Mouse (Mus musculus): ENCODE data around the gene Ss18l1. TPM values are rescaled to one million over a fixed set of nuclear protein-coding genes. Genes with fewer than 3 reads are reported as not detected.
A peak's percentile ranks its signal among the peaks of the same experiment; 100 is the strongest.

The Ss18l1 gene
- total and polyA plus RNA-seq, 3 experiments: 3.1 to 4.3 TPM; not detected in 1

- TF ChIP-seq GABPA (IDR thresholded peaks at IDR 0.05; ENCODE audit: low read depth, low read length) (no peak), KAT2A (conservative IDR thresholded peaks at IDR 0.05; ENCODE audit: low read depth, low read length) (peak; percentile 80; the same call in 1 of the 2 replicates), CHD1 (IDR thresholded peaks at IDR 0.05; ENCODE audit: low read depth, low read length) (no peak), ZNF384 (IDR thresholded peaks at IDR 0.05; ENCODE audit: low read depth, low read length) (no peak), CTCF (IDR thresholded peaks at IDR 0.05 in 2 of 3, conservative IDR thresholded peaks at IDR 0.05 in 1 of 3; ENCODE audit: control insufficient read depth in 1 of 3, insufficient read depth in 1 of 3, low read depth in 2 of 3, low read length in 3 of 3, poor library complexity in 1 of 3, severe bottlenecking in 1 of 3) (no peak), USF2 (IDR thresholded peaks at IDR 0.05; ENCODE audit: borderline replicate concordance in 1 of 2, insufficient read depth in 1 of 2, low read depth in 1 of 2, low read length in 2 of 2) (no peak), TBP (IDR thresholded peaks at IDR 0.05; ENCODE audit: low read depth, low read length) (peak; percentile 67), MYB (IDR thresholded peaks at IDR 0.05; ENCODE audit: low read depth, low read length) (no peak), NRF1 (IDR thresholded peaks at IDR 0.05; ENCODE audit: insufficient read depth, low read depth, low read length, poor library complexity, severe bottlenecking) (peak; percentile 92), ETS1 (IDR thresholded peaks at IDR 0.05; ENCODE audit: low read depth, low read length) (no peak), POLR2AphosphoS2 (IDR thresholded peaks at IDR 0.05; ENCODE audit: low read length) (peak; percentile 95), HCFC1 (IDR thresholded peaks at IDR 0.05; ENCODE audit: low read depth, low read length) (peak; percentile 93), MAX (IDR thresholded peaks at IDR 0.05; ENCODE audit: low read length) (peak; percentile 53; the same call in 1 of the 2 replicates), ZMIZ1 (IDR thresholded peaks at IDR 0.05; ENCODE audit: low read depth, low read length) (peak; percentile 80), NELFE (IDR thresholded peaks at IDR 0.05; ENCODE audit: low read depth, low read length) (peak; percentile 91), BHLHE40 (IDR thresholded peaks at IDR 0.05; ENCODE audit: borderline replicate concordance, low read depth, low read length) (no peak), TAL1 (IDR thresholded peaks at IDR 0.05; ENCODE audit: low read length) (no peak), MAFK (IDR thresholded peaks at IDR 0.05; ENCODE audit: borderline replicate concordance, low read depth, low read length) (no peak), TCF12 (IDR thresholded peaks at IDR 0.05; ENCODE audit: low read depth, low read length) (no peak; the same call in 1 of the 2 replicates)
Measured at GRCm38 (mm10) chr2:180070481-180071453, 28.5 kb downstream of the Ss18l1 start, which contains the start of gene Mtg2 (continued).

GRCm38 (mm10) chr2:180071671-180072070 is 29.4 kb downstream of the Ss18l1 start:
- H3K4me3 ChIP-seq (ENCODE audit: control insufficient read depth in 1 of 2, insufficient read depth in 1 of 2, low read depth in 2 of 2, low read length in 2 of 2): no peak overlapping the region

More at GRCm38 (mm10) chr2:180071671-180072070, 29.4 kb downstream of the Ss18l1 start:
- Histone ChIP-seq H3K9me3 (replicated peaks; ENCODE audit: insufficient read depth, low read length) (no peaks in the 10 kb centered on the region), H3K4me1 (ENCODE audit: control insufficient read depth in 1 of 2, insufficient read depth in 2 of 2, low read length in 2 of 2) (peaks cover 0 to 8% of the 10 kb centered on the region in 2 experiments; a peak in 3 of 4 replicates), H3K27ac (ENCODE audit: control insufficient read depth, low read depth, low read length) (no peak overlapping the region), H3K36me3 (ENCODE audit: control insufficient read depth in 1 of 2, insufficient read depth in 2 of 2, low read length in 2 of 2) (peaks cover 0 to 5% of the 10 kb centered on the region in 2 experiments; a peak in 3 of 4 replicates), H3K9ac (ENCODE audit: control insufficient read depth, low read depth, low read length, poor library complexity, severe bottlenecking) (no peak overlapping the region), H3K79me2 (ENCODE audit: control insufficient read depth, insufficient read depth, low read length, poor library complexity) (peaks cover 10% of the 10 kb centered on the region), H3K27me3 (ENCODE audit: control insufficient read depth in 1 of 2, insufficient read depth in 2 of 2, low read length in 2 of 2) (no peaks in the 10 kb centered on the region)
- no peak for DNase-seq (ENCODE audit: low read depth, low spot score)
- TF ChIP-seq CTCF (IDR thresholded peaks at IDR 0.05 in 2 of 3, conservative IDR thresholded peaks at IDR 0.05 in 1 of 3; ENCODE audit: control insufficient read depth in 1 of 3, insufficient read depth in 1 of 3, low read depth in 2 of 3, low read length in 3 of 3, poor library complexity in 1 of 3, severe bottlenecking in 1 of 3): no peak

Data from MEL (cell line).